Mouse (Mus musculus) stomach, embryonic 15.5 days (tissue): ENCODE data around the gene Gnao1. TPM values are rescaled to one million over a fixed set of nuclear protein-coding genes. Genes with fewer than 3 reads are reported as not detected.

ENCODE experiments used
- ATAC-seq: fragments of 200-750 bp; cut with Nextera tagmentation; 2 replicates; pipeline ENCODE4 v1.8.0; 2017; ENCODE audit warnings: low read depth, moderate number of reproducible peaks, moderate TSS enrichment; ENCODE audit not compliant: insufficient read depth, low FRiP score
- H3K27ac ChIP-seq: fragments of 300-500 bp; sonication (generic); 2 replicates; pipeline ENCODE4 v1.5.1; 2015; ENCODE audit warnings: mild to moderate bottlenecking, inconsistent platforms
- H3K27me3 ChIP-seq: fragments of 300-500 bp; sonication (generic); replicated peaks from 2 replicates; pipeline ENCODE4 v1.6.1; 2015; ENCODE audit warnings: inconsistent platforms
- H3K36me3 ChIP-seq: fragments of 300-500 bp; sonication (generic); 2 replicates; pipeline ENCODE4 v1.6.1; 2015; ENCODE audit warnings: inconsistent platforms
- H3K4me1 ChIP-seq: fragments of 300-500 bp; sonication (generic); 2 replicates; pipeline ENCODE4 v1.6.1; 2015; ENCODE audit warnings: inconsistent platforms
- H3K4me2 ChIP-seq: fragments of 300-500 bp; sonication (generic); 2 replicates; pipeline ENCODE4 v1.6.1; 2015; ENCODE audit warnings: mild to moderate bottlenecking, inconsistent platforms
- H3K4me3 ChIP-seq: fragments of 300-500 bp; sonication (generic); replicated peaks from 2 replicates; pipeline ENCODE4 v1.5.1; 2015; ENCODE audit warnings: inconsistent platforms
- H3K9ac ChIP-seq: fragments of 300-500 bp; sonication (generic); 2 replicates; pipeline ENCODE4 v1.6.1; 2015; ENCODE audit warnings: inconsistent platforms
- H3K9me3 ChIP-seq: fragments of 300-500 bp; sonication (generic); 2 replicates; pipeline ENCODE4 v1.6.1; 2016; ENCODE audit warnings: inconsistent platforms
- WGBS: fragments of 180-500 bp; shearing (Covaris S2); methylation state at CpG from one replicate; pipeline ENCODE4 v1.1.7; 2015; 5-methylcytosine and 5-hydroxymethylcytosine counted together
- polyA plus RNA-seq: library from polyadenylated mRNA; unstranded; fragments of >200 nt; fragmentation: Nextera tagmentation; extraction: Ambion mirVana; gene quantifications from 2 replicates; pipeline ENCODE4 v1.2.1, GENCODE M21; 2015

Gene Gnao1
- polyA plus RNA-seq, 1 experiment from 2014 or later: 14.9 TPM

DNA sequence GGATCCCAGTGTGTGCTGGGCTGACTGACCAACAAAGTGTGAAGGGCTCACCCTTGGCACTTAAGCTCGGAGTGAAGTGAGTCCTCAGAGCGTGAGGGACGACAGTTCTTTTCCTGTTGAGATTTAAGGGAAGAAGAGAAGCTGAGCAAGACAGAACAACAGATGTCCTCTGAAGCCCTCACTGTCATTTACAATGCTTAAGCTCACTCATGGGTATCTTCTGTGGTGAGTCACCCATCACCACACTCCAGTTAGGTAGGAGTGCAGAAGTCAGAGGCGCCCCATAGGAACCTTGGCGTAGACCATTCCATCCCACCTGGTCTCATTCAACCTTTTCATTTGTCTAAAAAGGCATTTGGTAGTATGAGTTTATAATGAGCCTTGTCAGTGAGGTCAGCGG lies 71.6 kb downstream of the Gnao1 start:
- 87% methylated on average over 6 of the region's 6 CpGs for WGBS
- Histone ChIP-seq H3K4me3 (no peak overlapping the region), H3K9me3 (no peaks in the 10 kb centered on the region), H3K9ac (no peak overlapping the region), H3K4me1 (no peaks in the 10 kb centered on the region), H3K4me2 (no peak overlapping the region), H3K36me3 (no peaks in the 10 kb centered on the region), H3K27me3 (no peaks in the 10 kb centered on the region), H3K27ac (no peak overlapping the region)
- no peak for ATAC-seq

DNA sequence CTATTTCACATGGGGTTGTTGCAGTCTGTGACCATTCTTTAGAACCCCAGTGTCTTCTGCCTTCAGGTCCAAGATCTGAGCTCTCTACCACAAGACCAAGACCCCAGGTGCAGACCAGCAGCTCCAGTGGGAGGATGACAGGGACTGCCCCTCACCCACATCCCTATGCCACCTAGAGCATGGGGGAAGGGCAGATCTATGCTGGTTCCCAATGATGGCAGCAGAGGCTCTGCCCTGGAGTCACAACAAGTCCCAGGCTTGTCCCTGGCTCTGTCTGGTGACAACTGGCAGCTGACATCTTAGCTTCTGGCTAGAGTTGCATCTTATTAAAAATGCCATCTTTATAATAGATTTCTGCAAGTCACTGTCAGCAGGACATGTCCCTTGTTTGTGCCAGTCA lies 73.5 kb downstream of the Gnao1 start:
- Histone ChIP-seq H3K4me2 (no peak overlapping the region), H3K27ac (no peak overlapping the region), H3K27me3 (no peaks in the 10 kb centered on the region), H3K4me3 (no peak overlapping the region), H3K4me1 (no peaks in the 10 kb centered on the region), H3K36me3 (no peaks in the 10 kb centered on the region), H3K9me3 (no peaks in the 10 kb centered on the region), H3K9ac (no peak overlapping the region)
- no peak for ATAC-seq

DNA sequence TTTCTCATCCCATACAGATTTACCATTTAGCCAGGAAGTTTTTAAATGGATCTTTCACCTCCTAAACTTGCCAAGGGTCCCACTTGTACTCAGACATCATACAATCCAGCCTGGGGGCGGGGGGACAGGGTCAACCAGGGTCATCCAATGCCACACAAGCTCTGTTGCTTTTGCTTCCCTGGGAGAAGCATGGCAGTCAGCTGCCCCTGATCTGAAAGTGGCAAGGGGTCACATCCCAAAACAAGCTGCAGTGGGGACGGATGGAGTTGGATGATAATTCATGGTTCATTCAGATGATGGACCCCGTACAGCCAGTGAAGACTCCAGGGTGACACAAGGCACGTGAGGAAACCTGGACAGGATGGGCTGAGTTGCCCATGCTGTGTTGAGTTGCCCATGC lies 74.0 kb downstream of the Gnao1 start:
- WGBS: 78% methylated on average over 4 of the region's 4 CpGs

DNA sequence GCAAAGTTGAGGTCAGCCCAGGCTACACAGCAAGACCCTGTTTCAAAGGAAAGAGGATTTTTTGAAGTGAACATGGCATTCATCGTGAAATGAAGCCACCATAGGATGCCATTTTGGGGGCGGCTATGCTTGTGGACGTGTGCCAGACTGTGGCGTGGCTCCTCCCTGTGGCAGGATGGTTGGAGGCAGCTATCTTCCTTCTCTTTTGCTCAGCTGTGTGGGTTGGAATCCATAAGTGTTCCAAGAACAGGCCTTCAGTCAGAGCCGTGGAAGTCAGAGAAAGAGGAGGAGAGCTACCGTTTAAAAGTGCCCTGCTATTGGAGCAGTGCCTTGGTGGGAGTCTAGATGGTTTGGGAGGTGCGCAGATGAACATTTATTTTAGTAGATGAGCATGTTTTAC lies 74.5 kb downstream of the Gnao1 start:
- Histone ChIP-seq H3K27me3 (no peaks in the 10 kb centered on the region), H3K27ac (no peak overlapping the region), H3K4me3 (no peak overlapping the region), H3K4me2 (no peak overlapping the region), H3K4me1 (no peaks in the 10 kb centered on the region), H3K9me3 (no peaks in the 10 kb centered on the region), H3K36me3 (no peaks in the 10 kb centered on the region), H3K9ac (no peak overlapping the region)
- 85% methylated on average over 7 of the region's 7 CpGs for WGBS
- no peak for ATAC-seq

More for the DNA sequence above, 74.0 kb downstream of the Gnao1 start:
- Histone ChIP-seq H3K4me1 (no peaks in the 10 kb centered on the region), H3K4me2 (no peak overlapping the region), H3K36me3 (no peaks in the 10 kb centered on the region), H3K9ac (no peak overlapping the region), H3K9me3 (no peaks in the 10 kb centered on the region), H3K4me3 (no peak overlapping the region), H3K27ac (no peak overlapping the region), H3K27me3 (no peaks in the 10 kb centered on the region)
- ATAC-seq: no peak

DNA sequence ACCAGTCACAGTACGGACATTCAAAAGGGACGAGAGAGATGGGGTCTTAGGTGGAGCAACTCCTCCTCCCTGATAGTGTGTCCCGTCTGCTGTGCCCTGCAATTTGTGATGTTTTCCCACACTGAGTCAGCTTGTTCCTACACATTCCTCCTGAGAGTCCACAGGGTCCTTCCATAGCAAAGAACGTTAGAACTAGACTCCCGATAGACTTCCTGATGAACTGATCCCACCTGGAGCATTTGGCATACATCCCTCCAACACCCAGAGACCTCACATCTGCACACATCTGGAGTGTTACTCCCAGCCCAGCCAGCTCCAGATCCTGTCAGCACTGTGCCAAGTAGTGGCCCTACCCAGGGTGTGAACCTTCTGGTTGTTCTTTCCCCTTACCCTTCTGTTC lies 76.4 kb downstream of the Gnao1 start:
- no peak for ATAC-seq
- H3K4me2 ChIP-seq: no peak overlapping the region
- H3K27me3 ChIP-seq: no peaks in the 10 kb centered on the region
- no peak overlapping the region for H3K27ac ChIP-seq
- no peaks in the 10 kb centered on the region for H3K9me3 ChIP-seq
- H3K4me1 ChIP-seq: no peaks in the 10 kb centered on the region; the same call in 1 of the 2 replicates
- no peak overlapping the region for H3K9ac ChIP-seq
- H3K36me3 ChIP-seq: no peaks in the 10 kb centered on the region
- no peak overlapping the region for H3K4me3 ChIP-seq
- 65% methylated on average over 5 of the region's 5 CpGs for WGBS

DNA sequence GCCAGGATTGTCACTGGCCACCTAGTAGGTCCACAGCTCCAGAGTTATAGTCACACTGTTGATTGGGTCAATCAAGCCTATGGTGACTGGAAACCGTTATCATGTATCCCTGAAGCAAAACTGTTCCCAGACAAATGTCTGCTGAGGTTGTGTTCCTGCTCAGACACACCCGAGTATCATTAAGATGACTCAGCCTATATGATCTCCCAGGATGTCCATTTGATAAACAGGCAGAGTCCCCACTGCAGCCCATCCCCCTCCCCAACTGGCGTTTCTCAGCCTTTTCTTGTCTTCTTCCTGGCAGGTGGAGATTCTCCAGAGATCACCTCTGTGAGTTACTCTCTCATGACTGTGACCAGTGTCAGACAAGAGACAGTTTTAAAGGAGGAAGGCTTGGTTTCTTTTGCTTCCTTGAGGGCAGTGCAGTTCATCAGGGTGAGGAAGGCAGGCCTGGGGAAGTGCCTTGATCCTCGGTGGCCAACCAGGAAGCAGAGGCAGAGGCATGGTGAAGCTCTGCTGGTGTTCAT lies 78.4 kb downstream of the Gnao1 start:
- Histone ChIP-seq H3K4me2 (no peak overlapping the region), H3K36me3 (no peaks in the 10 kb centered on the region), H3K27me3 (no peaks in the 10 kb centered on the region), H3K27ac (no peak overlapping the region), H3K4me1 (no peaks in the 10 kb centered on the region; the same call in 1 of the 2 replicates), H3K4me3 (no peak overlapping the region), H3K9ac (no peak overlapping the region), H3K9me3 (no peaks in the 10 kb centered on the region)
- ATAC-seq: no peak
- WGBS: 43% methylated on average over 4 of the region's 4 CpGs

DNA sequence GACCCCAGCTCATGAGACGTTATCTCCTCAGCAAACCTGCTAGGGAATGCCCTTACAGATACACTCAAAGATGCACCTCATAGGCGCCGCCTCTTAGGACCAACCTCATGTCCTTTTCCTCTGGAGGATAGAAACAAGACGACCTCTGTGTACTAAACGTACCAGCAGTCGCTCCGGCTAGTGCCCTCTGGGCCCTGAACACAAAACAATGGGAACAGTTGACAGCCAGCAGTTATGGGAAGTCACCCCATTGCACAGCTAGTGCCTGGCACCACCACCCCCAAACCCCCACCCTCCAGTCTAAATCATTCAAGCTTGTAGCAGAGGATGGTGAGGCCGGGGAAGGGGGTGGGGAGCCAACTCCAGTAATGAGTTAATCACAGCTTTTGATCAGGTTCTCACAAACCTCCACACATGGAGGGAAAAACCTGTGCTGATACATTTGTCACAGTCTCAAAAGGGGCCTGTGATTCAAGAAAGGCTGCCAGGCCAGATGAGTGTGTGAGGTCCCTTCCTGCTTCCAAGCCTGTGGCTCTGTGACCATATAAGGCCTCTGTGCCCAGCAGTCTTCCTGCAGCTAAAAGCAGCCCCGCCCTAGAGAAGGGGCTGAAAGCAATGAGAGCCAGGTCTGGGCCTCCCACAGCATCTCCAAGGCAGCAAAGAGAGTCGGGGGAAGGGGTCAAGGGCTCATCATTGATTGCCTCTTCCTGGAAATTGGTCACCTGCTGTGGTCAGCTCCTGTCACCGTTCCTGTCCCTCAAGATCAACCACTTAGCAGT lies 79.1 kb downstream of the Gnao1 start:
- Histone ChIP-seq H3K9me3 (no peaks in the 10 kb centered on the region), H3K4me1 (no peaks in the 10 kb centered on the region; the same call in 1 of the 2 replicates), H3K9ac (no peak overlapping the region), H3K27me3 (no peaks in the 10 kb centered on the region), H3K36me3 (no peaks in the 10 kb centered on the region), H3K4me2 (no peak overlapping the region), H3K4me3 (no peak overlapping the region), H3K27ac (peak overlapping the region; percentile 28; the same call in 1 of the 2 replicates)
- 62% methylated on average over 11 of the region's 11 CpGs for WGBS
- ATAC-seq: no peak; the same call in 1 of the 2 replicates

DNA sequence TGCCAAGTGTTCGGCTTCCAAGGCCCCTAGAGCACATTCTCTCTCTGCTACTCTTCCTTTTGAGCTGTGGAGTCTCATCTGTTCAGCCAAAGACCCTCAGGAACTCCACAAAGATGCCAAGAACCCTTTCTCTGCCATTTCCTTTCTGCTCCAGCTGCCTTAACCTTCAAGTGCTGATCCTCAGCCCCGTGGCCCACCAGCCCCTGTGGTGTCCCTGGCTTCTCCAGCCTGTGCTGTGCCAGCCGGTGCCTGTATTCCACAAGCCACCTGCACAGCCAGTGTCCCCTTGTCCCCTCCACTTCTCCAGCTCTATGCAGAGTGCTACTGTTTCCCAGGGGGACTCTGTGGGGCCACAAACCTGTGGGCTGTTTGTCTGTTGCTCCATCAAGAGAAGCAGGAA lies 83.8 kb downstream of the Gnao1 start:
- Histone ChIP-seq H3K9me3 (no peaks in the 10 kb centered on the region), H3K27ac (no peak overlapping the region), H3K9ac (no peak overlapping the region), H3K4me2 (no peak overlapping the region), H3K27me3 (no peaks in the 10 kb centered on the region), H3K4me1 (peaks cover 6% of the 10 kb centered on the region), H3K4me3 (no peak overlapping the region), H3K36me3 (no peaks in the 10 kb centered on the region)
- ATAC-seq: no peak
- 67% methylated on average over 3 of the region's 3 CpGs for WGBS

DNA sequence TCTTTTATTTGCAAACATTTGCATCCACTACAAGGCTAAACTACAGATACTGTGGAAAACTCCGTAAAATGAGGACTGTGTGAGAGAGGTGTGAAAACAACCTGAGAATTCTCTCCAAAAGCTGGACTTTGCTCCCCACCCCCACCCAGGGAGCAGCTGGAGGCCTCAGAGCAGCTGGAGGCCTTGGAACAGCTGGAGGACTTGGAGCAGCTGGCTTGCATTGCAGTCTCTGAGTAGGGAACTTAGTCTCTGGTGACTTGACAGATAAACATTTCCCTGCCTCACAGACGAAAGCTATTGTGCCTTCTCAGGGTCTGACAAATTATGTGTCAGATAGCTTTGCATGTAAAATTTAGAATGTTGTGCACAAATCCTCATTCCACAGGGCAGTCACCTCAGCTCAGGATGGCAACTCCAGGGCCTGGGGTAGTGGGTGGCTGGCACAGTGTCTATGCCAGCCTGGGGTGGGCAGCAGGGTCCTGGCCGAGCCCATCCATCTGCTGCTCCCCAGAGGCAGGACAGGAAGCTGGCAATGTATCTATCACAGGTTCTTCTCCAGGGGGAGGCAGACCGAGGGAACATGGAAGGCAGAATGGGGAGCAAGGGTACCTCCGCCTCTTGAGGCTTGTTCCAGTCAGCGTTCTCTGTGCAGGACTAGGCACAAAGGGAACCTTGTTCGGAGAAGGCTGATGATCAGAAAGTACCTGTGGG lies 87.2 kb downstream of the Gnao1 start:
- no peak overlapping the region for H3K4me3 ChIP-seq
- no peak overlapping the region; the same call in 1 of the 2 replicates for H3K27ac ChIP-seq
- no peak overlapping the region for H3K4me2 ChIP-seq
- H3K36me3 ChIP-seq: no peaks in the 10 kb centered on the region
- no peaks in the 10 kb centered on the region for H3K27me3 ChIP-seq
- WGBS: 63% methylated on average over 7 of the region's 7 CpGs
- H3K9ac ChIP-seq: no peak overlapping the region
- peaks cover 6% of the 10 kb centered on the region for H3K4me1 ChIP-seq
- no peaks in the 10 kb centered on the region for H3K9me3 ChIP-seq
- ATAC-seq: no peak

DNA sequence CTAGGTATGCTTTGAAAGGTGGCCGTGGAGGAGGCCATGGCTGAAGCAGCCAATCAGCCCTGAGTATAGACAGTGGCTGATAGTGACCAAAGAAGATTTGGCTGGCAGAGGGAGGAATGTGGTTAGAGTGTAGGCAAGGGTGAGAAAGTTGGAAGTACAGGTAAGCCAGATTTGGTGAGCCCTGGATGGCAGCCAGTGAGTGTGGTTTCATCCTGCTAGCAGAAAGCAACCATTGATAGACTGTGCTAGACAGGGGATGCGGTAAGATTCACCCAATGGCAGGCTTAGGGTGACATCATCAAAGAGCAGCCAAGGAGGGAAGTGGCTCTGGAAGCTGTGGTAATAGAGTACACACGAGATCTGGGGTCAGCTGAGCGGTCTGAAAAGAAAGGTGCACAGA lies 88.8 kb downstream of the Gnao1 start:
- ATAC-seq: no peak
- no peaks in the 10 kb centered on the region for H3K27me3 ChIP-seq
- WGBS: 81% methylated on average over 4 of the region's 4 CpGs
- no peak overlapping the region; the same call in 1 of the 2 replicates for H3K27ac ChIP-seq
- H3K4me2 ChIP-seq: no peak overlapping the region
- H3K9ac ChIP-seq: no peak overlapping the region
- no peak overlapping the region for H3K4me3 ChIP-seq
- H3K36me3 ChIP-seq: no peaks in the 10 kb centered on the region
- H3K9me3 ChIP-seq: no peaks in the 10 kb centered on the region
- peaks cover 6% of the 10 kb centered on the region; the same call in 1 of the 2 replicates for H3K4me1 ChIP-seq

DNA sequence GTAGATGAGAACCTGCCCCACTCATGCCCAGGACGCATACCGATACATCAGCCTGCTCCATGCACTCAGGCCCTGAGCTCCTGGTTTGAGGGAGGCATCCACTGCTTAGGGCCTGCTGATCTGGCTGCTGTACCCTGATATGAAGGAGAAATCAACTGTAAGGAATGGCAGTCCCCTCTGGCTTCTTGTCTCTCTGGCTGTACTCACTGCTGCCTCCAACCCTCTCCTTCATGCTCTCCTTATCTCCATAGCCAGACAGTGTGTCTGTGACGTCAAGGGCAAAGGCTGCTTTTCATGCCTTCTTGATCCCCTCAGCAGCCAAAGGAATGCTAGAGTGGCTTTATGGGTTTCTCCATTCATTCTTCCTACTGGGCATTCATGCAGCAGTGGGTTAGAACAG lies 92.3 kb downstream of the Gnao1 start:
- Histone ChIP-seq H3K9me3 (no peaks in the 10 kb centered on the region), H3K27me3 (no peaks in the 10 kb centered on the region), H3K9ac (no peak overlapping the region), H3K36me3 (no peaks in the 10 kb centered on the region), H3K4me3 (no peak overlapping the region), H3K4me1 (peaks cover 5% of the 10 kb centered on the region; the same call in 1 of the 2 replicates), H3K27ac (no peak overlapping the region), H3K4me2 (no peak overlapping the region)
- ATAC-seq: no peak
- 79% methylated on average over 3 of the region's 3 CpGs for WGBS

DNA sequence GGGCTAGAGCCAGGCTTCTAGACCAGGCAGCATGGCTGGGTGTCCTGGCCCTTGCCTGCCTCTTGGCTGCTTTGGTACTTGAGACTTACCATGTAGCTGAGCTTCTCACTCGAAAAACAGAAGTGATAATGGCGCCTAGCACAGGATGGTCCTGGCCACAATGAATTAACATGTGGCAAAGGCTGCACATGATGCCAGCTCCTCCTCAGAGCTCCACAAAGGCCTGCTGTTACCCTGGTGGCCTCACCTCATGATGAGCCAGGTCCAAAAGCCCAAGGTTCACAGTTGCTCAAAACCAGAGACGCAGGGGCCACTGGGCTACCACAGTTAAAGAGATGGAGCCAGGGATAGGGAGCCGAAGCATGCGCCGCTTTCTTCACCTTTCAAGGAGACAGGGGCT lies 97.2 kb downstream of the Gnao1 start:
- no peaks in the 10 kb centered on the region for H3K36me3 ChIP-seq
- no peak overlapping the region for H3K27ac ChIP-seq
- H3K4me2 ChIP-seq: no peak overlapping the region
- no peak overlapping the region for H3K9ac ChIP-seq
- ATAC-seq: no peak
- no peaks in the 10 kb centered on the region for H3K27me3 ChIP-seq
- peaks cover 18% of the 10 kb centered on the region for H3K4me1 ChIP-seq
- H3K4me3 ChIP-seq: no peak overlapping the region
- no peaks in the 10 kb centered on the region for H3K9me3 ChIP-seq
- 88% methylated on average over 6 of the region's 6 CpGs for WGBS
